Mouse (Mus musculus) olfactory bulb, adult 2 months (tissue): ENCODE results near the gene Scnn1a.

Experiments used
- CTCF ChIP-seq: fragments of 200-500 bp; IDR thresholded peaks from 2 replicates; pipeline ENCODE4 v1.5.1; 2012; ENCODE audit warnings: low read depth, mild to moderate bottlenecking, low read length, moderate library complexity; ENCODE audit not compliant: insufficient read depth
- POLR2A ChIP-seq: fragments of 200-500 bp; IDR thresholded peaks from 2 replicates; pipeline ENCODE4 v1.6.1; 2012; ENCODE audit warnings: mild to moderate bottlenecking, low read depth, low read length, moderate library complexity; ENCODE audit not compliant: insufficient read depth

DNA sequence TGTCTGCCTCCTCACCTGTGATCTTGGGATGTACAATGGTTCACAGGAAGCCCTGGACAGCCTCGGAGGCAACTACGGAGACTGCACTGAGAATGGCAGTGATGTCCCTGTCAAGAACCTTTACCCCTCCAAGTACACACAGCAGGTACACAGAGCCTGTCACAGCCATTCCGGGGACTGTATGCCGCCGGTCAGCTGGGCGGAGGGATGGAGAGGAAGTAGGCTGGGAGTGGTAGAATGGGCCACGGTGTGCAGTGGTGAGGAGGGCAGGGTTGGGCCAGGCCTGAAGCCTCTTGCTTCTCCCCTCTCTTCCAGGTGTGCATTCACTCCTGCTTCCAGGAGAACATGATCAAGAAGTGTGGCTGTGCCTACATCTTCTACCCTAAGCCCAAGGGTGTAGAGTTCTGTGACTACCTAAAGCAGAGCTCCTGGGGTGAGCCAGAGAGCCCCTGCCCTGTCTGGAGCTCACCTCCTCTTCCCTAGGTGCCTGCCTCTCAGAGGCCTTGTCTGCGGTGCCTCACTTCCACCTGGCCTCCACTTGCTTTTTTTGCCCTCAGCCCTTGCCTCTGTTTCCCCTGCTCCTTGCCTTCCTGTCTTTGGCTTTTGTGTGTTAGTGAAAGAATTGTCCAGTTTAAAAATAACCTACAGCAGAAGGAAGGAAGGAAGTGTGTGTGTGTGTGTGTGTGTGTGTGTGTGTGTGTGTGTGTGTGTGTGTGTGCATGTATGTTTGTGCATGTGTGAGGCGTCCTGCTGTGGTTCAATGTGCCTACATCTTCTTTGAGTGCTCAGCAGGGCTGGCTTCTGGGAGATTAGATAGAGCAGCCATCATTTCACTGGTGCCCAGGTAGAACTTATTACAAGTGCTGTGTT, 18.6 kb downstream of the Scnn1a start:
- TF ChIP-seq POLR2A (no peak), CTCF (no peak)
